In the genomic region with DNA sequence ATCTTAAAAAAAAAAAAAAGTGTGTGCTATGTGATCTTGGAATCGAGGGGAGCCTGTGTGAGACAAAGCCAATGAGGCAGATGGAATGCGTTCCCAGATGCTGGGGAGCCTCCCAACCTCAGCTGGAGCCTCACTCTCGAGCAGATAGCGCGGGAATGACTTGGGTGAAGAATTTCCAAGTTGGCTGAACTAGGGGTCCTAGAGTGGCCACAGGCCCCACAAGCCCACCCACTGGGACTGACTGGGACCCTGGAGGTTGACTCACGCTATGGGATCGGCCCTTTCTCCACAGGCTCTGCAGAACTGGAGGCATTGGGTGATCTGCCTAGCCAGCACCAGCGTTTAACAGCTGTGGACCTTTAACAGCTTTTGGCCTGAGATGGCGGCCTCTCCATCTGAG, we compare ENCODE assay signal across 16 mouse cellular contexts. TPM values are rescaled to one million over a fixed set of nuclear protein-coding genes. Genes with fewer than 3 reads are reported as not detected.
DNase-seq lines count a peak whose midpoint lies in the region; ATAC-seq lines count a peak whose summit lies in the region.
"Had no signal": no experiment of that assay in that cellular context is flagged by ENCODE, and none has a peak within 500 bp of the region (broad histone marks: within the 10 kb centered on the region; RNA-seq: fewer than 3 reads in every experiment).

No protein-coding gene starts in this region.

- intact Hi-C loops in heart, postnatal 25 days (cut with DNase I), result no loop called here

- ATAC-seq in megakaryocyte, adult 5-6 weeks (ENCODE audit: poor library complexity, severe bottlenecking), result no peak
- ATAC-seq in granulocyte monocyte progenitor cell, adult 5-6 weeks (replicated peaks; ENCODE audit: poor library complexity, severe bottlenecking), result no peak
- ATAC-seq: intestine, embryonic 15.5 days; lung, postnatal 0 days had no signal

- DNase-seq in gastrocnemius, postnatal 25 days, result peak; percentile 42
- no peak for DNase-seq in gastrocnemius, postnatal 10 days
- DNase-seq in urinary bladder, postnatal 14 days (ENCODE audit: low spot score), result peak; percentile 38
- DNase-seq in urinary bladder, adult 2 months (ENCODE audit: low spot score), result no peak
- DNase-seq in heart, postnatal 25 days (ENCODE audit: low spot score), result peak; percentile 43
- DNase-seq: adrenal gland, postnatal 10 days; B cell, adult 2 months; cerebellum, adult 11 months; cerebellum, postnatal 25 days; right cerebral cortex, postnatal 25 days; thymus, adult 18-20 months had no signal

RNA-seq across cellular contexts. Expression of gene Cpne7, which starts 19.1 kb away (rescaled TPM):
- under 1 TPM in 1 of 2 experiments, not detected in 1; 0.13 TPM for total RNA-seq in gastrocnemius, postnatal 25 days (2021)
- under 1 TPM; 0.41 to 0.82 TPM for total RNA-seq in gastrocnemius, postnatal 10 days (2021)
- 4.7 and 4.9 TPM in 2 replicates for polyA plus RNA-seq in urinary bladder, adult 2 months (2012; rRNA removed)
- under 1 TPM; 0.36 to 0.39 TPM for total RNA-seq in heart, postnatal 25 days (2021)
- total RNA-seq in megakaryocyte, adult 5-6 weeks (2015), result 0.11 TPM in 1 of 2 replicates, not detected in the other
- total RNA-seq in megakaryocyte, adult 5-6 weeks (2017), result 0.22 and 0.98 TPM in 2 replicates
- not detected in 2 replicates for total RNA-seq in granulocyte monocyte progenitor cell, adult 5-6 weeks (2014; fragmentation: Nextera tagmentation)
- not detected in 2 replicates for total RNA-seq in granulocyte monocyte progenitor cell, adult 5-6 weeks (2017)

RNA-seq across cellular contexts. Expression of gene Sult5a1, which starts 21.8 kb away (rescaled TPM):
- total RNA-seq in gastrocnemius, postnatal 25 days (2021), result 1 to 10 TPM; 1.4 to 1.8 TPM
- 1 to 10 TPM; 5.8 to 6.4 TPM for total RNA-seq in gastrocnemius, postnatal 10 days (2021)
- polyA plus RNA-seq in urinary bladder, adult 2 months (2012; rRNA removed), result 8.9 and 10.6 TPM in 2 replicates
- total RNA-seq in heart, postnatal 25 days (2021), result 1 to 10 TPM in 1 of 2 experiments, under 1 TPM in 1; 0.56 to 1.1 TPM
- not detected in 2 replicates for total RNA-seq in megakaryocyte, adult 5-6 weeks (2015)
- total RNA-seq in megakaryocyte, adult 5-6 weeks (2017), result not detected in 2 replicates
- total RNA-seq in granulocyte monocyte progenitor cell, adult 5-6 weeks (2014; fragmentation: Nextera tagmentation), result not detected in 2 replicates
- total RNA-seq in granulocyte monocyte progenitor cell, adult 5-6 weeks (2017), result not detected in 2 replicates
- total RNA-seq: monocyte, adult 5-6 weeks had no signal

RNA-seq across cellular contexts. Expression of gene Rpl13, which starts 34.1 kb away (rescaled TPM):
- 100 to 1,000 TPM; 366 to 379 TPM for total RNA-seq in gastrocnemius, postnatal 25 days (2021)
- 100 to 1,000 TPM; 676 to 736 TPM for total RNA-seq in gastrocnemius, postnatal 10 days (2021)
- 2,261 and 2,538 TPM in 2 replicates for polyA plus RNA-seq in urinary bladder, adult 2 months (2012; rRNA removed)
- total RNA-seq in heart, postnatal 25 days (2021), result 100 to 1,000 TPM; 426 to 434 TPM
- total RNA-seq in megakaryocyte, adult 5-6 weeks (2015), result 726 and 746 TPM in 2 replicates
- 1,905 and 2,227 TPM in 2 replicates for total RNA-seq in megakaryocyte, adult 5-6 weeks (2017)
- total RNA-seq in granulocyte monocyte progenitor cell, adult 5-6 weeks (2014; fragmentation: Nextera tagmentation), result 1,716 and 2,163 TPM in 2 replicates
- 2,167 and 2,701 TPM in 2 replicates for total RNA-seq in granulocyte monocyte progenitor cell, adult 5-6 weeks (2017)

RNA-seq across cellular contexts. Expression of gene Dpep1, which starts 49.8 kb away (rescaled TPM):
- 10 to 100 TPM; 11.0 to 16.1 TPM for total RNA-seq in gastrocnemius, postnatal 25 days (2021)
- total RNA-seq in gastrocnemius, postnatal 10 days (2021), result 1 to 10 TPM; 5.1 to 6.6 TPM
- 56.5 and 73.2 TPM in 2 replicates for polyA plus RNA-seq in urinary bladder, adult 2 months (2012; rRNA removed)
- total RNA-seq in heart, postnatal 25 days (2021), result 10 to 100 TPM; 29.6 to 30.7 TPM
- total RNA-seq in megakaryocyte, adult 5-6 weeks (2015), result 0.36 and 1.8 TPM in 2 replicates
- 0.24 and 0.33 TPM in 2 replicates for total RNA-seq in megakaryocyte, adult 5-6 weeks (2017)
- total RNA-seq in granulocyte monocyte progenitor cell, adult 5-6 weeks (2014; fragmentation: Nextera tagmentation), result not detected in 2 replicates
- total RNA-seq in granulocyte monocyte progenitor cell, adult 5-6 weeks (2017), result not detected in 2 replicates
- total RNA-seq: monocyte, adult 5-6 weeks had no signal

Comparison
In these comparisons a context has a peak if more than half of its experiments do, and no peak if none do; other contexts are left out.
1. DNase-seq: peak in gastrocnemius, postnatal 25 days (single experiment), urinary bladder, postnatal 14 days (single experiment) and heart, postnatal 25 days (single experiment); none in gastrocnemius, postnatal 10 days (single experiment) and urinary bladder, adult 2 months (single experiment).